Mouse (Mus musculus) ES-Bruce4 (cell line): Measurements from ENCODE around the gene Ugt1a6b.

Experiments
- EP300 ChIP-seq: IDR thresholded peaks from 2 replicates; pipeline ENCODE4 v1.6.1; 2011; ENCODE audit warnings: low read depth, low read length; ENCODE audit not compliant: insufficient read depth
- POLR2A ChIP-seq: IDR thresholded peaks from one replicate; pipeline ENCODE4 v1.8.1; 2011; ENCODE audit warnings: low read length; ENCODE audit not compliant: insufficient read depth

- TF ChIP-seq POLR2A (no peak), EP300 (no peak)
These were observed 15.5 kb upstream of the Ugt1a6b start, which contains the start of gene Ugt1a8 for GRCm38 (mm10) chr1:88087513-88087912.
